Mouse (Mus musculus) skeletal muscle tissue, postnatal 0 days (tissue): ENCODE results near the gene Micu1. TPM values are rescaled to one million over a fixed set of nuclear protein-coding genes. Genes with fewer than 3 reads are reported as not detected.

Experiments
- polyA plus RNA-seq: library from polyadenylated mRNA; unstranded; fragments of >200 nt; fragmentation: Nextera tagmentation; extraction: Ambion mirVana; gene quantifications from 2 replicates; pipeline ENCODE4 v1.2.1, GENCODE M21; 2015

Micu1 gene
- 122 and 125 TPM in 2 replicates for polyA plus RNA-seq

GRCm38 (mm10) chr10:59702207-59703032 lies at the start of gene Micu1:
TSS of gene Micu1 (plus strand) at chr10:59702477.

GRCm38 (mm10) chr10:59879255-59880028 lies 177.2 kb downstream of the Micu1 start, which contains the start of gene Dnajb12:
TSS of gene Dnajb12 (plus strand) at chr10:59879556.

Other genes with a start within 250 kb of the Micu1 start
- gene Gm10322, start 86.4 kb upstream of the Micu1 start, polyA plus RNA-seq = not detected in 2 replicates
- 106 and 114 TPM in 2 replicates for gene Mcu, start 85.8 kb upstream of the Micu1 start, polyA plus RNA-seq
- gene Dnajb12, start 177.1 kb downstream of the Micu1 start, polyA plus RNA-seq = 19.7 and 21.1 TPM in 2 replicates
- gene Ddit4, start 249.4 kb downstream of the Micu1 start, polyA plus RNA-seq = 12.6 and 20.9 TPM in 2 replicates